Mouse (Mus musculus): Measurements from ENCODE around the gene C1qtnf12.

Gene C1qtnf12

GRCm38 (mm10) chr4:156004109-156004508, 42.0 kb downstream of the C1qtnf12 start:
- DNase-seq = no peak

GRCm38 (mm10) chr4:156008369-156008768, 46.3 kb downstream of the C1qtnf12 start:
- DNase-seq = no peak

GRCm38 (mm10) chr4:156013637-156014036, 51.5 kb downstream of the C1qtnf12 start, which contains the start of gene Tnfrsf4:
Gene Tnfrsf4 (plus strand): TSS chr4:156013843.
- no peak for DNase-seq

- no peak for DNase-seq
Measured at GRCm38 (mm10) chr4:156014436-156014835, 52.3 kb downstream of the C1qtnf12 start.

All from cerebellum, adult 18-20 months (tissue).